Mouse (Mus musculus): ENCODE measurements around the gene Cbfb.

DNA sequence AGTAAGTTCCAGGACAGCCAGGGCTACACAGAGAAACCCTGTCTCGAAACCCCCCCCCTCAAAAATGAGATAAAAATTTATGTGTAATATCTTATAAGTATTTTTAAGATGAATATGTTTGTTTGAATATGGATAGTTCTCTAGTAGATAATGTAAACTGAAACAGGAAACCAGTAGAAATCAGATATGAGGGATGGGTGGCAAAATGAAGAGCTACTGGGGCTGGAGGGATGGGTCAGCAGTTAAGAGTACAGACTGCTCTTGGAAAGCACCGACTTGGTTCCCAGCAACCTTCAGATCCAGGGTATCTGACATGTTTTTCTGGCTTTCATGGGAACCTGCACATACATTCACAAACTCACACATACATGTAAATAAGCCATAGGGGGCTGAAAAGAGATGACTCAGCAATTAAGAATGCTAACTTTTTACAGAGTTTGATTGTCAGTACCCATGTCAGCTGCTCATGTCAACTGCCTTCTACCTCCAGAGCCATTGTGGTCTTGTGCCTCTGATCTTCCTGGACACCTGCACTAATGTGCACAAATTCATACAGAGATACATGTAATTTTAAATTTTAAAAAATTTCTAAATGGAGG is 37.3 kb downstream of the Cbfb start:
- TF ChIP-seq CTCF (IDR thresholded peaks at IDR 0.05; ENCODE audit: low read depth) (no peak), EP300 (optimal IDR thresholded peaks at IDR 0.05) (no peak)

All from stomach, postnatal 0 days (tissue).